Mouse (Mus musculus) heart, adult 11 months (tissue): Measurements from ENCODE around the gene Lhfpl4.

ENCODE experiments used
- DNase-seq: peaks from one replicate; pipeline ENCODE4 v3.0.0; 2022

Gene Lhfpl4

GRCm38 (mm10) chr6:113194841-113195595 is at the start of gene Lhfpl4:
Gene Lhfpl4 (minus strand): TSS chr6:113195384.
- peak; percentile 86 for DNase-seq

GRCm38 (mm10) chr6:113242753-113243152 is 47.6 kb upstream of the Lhfpl4 start:
- DNase-seq, result no peak

GRCm38 (mm10) chr6:113238442-113238841 is 43.3 kb upstream of the Lhfpl4 start:
- peak; percentile 88 for DNase-seq

GRCm38 (mm10) chr6:113237542-113238270 is 42.5 kb upstream of the Lhfpl4 start, which contains the start of gene Mtmr14:
Gene Mtmr14 (plus strand): TSS chr6:113237843.
- peak; percentile 100 for DNase-seq

GRCm38 (mm10) chr6:113235141-113235540 is 40.0 kb upstream of the Lhfpl4 start:
- DNase-seq, result no peak

- DNase-seq, result no peak
These were observed 31.5 kb upstream of the Lhfpl4 start for GRCm38 (mm10) chr6:113226705-113227104.

- peak; percentile 69 for DNase-seq
These were observed 30.6 kb upstream of the Lhfpl4 start for GRCm38 (mm10) chr6:113225798-113226197.

GRCm38 (mm10) chr6:113216280-113216679 is 21.1 kb upstream of the Lhfpl4 start:
- no peak for DNase-seq

GRCm38 (mm10) chr6:113195596-113195992 is 410 bp upstream of the Lhfpl4 start:
- peak; percentile 72 for DNase-seq

- no peak for DNase-seq
These were observed 705 bp downstream of the Lhfpl4 start for GRCm38 (mm10) chr6:113194517-113194840.

GRCm38 (mm10) chr6:113193765-113194460 is 1.3 kb downstream of the Lhfpl4 start:
- peak; percentile 77 for DNase-seq

GRCm38 (mm10) chr6:113184866-113185525 is 10.2 kb downstream of the Lhfpl4 start:
- DNase-seq, result peak; percentile 76

GRCm38 (mm10) chr6:113184163-113184562 is 11.0 kb downstream of the Lhfpl4 start:
- peak; percentile 98 for DNase-seq

GRCm38 (mm10) chr6:113179195-113179733 is 15.9 kb downstream of the Lhfpl4 start:
- peak; percentile 45 for DNase-seq

GRCm38 (mm10) chr6:113178286-113179194 is 16.6 kb downstream of the Lhfpl4 start:
- peak; percentile 58 for DNase-seq

GRCm38 (mm10) chr6:113176613-113177012 is 18.6 kb downstream of the Lhfpl4 start:
- peak; percentile 79 for DNase-seq

GRCm38 (mm10) chr6:113175469-113175868 is 19.7 kb downstream of the Lhfpl4 start:
- DNase-seq, result no peak

GRCm38 (mm10) chr6:113172568-113172967 is 22.6 kb downstream of the Lhfpl4 start:
- DNase-seq, result peak; percentile 93

- peak; percentile 55 for DNase-seq
These were observed 23.2 kb downstream of the Lhfpl4 start for GRCm38 (mm10) chr6:113172011-113172410.

GRCm38 (mm10) chr6:113170651-113171050 is 24.5 kb downstream of the Lhfpl4 start:
- DNase-seq, result peak; percentile 91

GRCm38 (mm10) chr6:113169852-113170251 is 25.3 kb downstream of the Lhfpl4 start:
- peak; percentile 80 for DNase-seq
